Mouse (Mus musculus): Measurements from ENCODE around the gene Gm10382. TPM values are rescaled to one million over a fixed set of nuclear protein-coding genes. Genes with fewer than 3 reads are reported as not detected.
"Not testable (repeated sequence)": the region's sequence is repeated elsewhere in the genome, so short reads cannot be mapped to it uniquely, and the experiment has no call there.

Gm10382 gene
- polyA plus RNA-seq, 1 experiment from 2014 or later, result 0.74 TPM

DNA sequence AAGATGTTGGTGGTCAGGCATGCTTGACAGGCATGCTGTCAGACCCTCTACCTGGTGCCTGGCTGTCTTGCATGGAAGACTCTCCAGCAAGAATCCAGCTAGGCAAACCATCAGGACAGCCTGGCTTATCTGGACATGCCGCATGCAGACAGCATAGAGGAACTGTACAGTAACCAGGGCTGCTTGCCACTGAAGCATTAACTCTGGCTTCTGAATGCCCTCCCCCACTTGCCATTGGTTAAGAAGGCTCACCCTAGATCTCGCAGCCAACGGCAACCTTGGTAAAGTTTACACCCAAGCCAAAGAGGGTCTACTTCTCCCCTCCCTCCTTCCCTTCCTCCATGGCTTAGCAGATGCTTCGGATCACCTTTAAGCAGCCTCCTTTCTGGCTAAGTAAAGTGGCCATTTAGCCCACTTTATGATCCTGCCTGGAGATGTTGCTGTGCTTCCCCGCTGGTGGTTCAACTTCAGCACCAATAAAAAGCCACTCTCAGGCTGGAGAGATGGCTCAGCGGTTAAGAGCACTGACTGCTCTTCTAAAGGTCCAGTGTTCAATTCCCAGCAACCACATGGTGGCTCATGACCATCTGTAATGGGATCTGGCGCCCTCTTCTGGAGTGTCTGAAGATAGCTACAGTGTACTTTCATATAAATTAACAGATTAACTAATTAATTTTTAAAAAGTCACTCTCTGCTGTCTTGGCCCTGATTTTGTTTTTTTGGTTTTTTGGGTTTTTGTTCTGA is 18.0 kb upstream of the Gm10382 start:
- no peak for DNase-seq (ENCODE audit: low spot score)

DNA sequence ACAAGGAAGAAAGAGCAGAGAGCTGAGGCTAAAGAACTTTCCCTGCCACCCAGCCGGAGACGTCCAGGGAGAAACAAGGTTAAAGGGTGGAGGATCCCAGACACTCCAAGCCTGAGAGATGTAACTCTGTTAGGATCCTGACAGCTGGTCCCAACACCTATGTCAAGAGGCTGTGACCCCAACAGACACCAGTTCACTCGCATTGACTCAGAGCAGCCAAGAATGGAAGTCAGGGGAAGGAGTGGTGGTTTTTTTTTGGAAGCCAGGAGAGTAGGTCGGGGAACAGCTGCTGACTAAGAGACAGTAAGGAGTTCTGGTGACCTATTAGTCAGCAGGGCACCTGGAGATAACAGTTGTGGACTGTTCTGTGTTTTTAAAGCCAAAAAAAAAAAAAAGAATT is 17.1 kb upstream of the Gm10382 start:
- no peak for DNase-seq (ENCODE audit: low spot score)

DNA sequence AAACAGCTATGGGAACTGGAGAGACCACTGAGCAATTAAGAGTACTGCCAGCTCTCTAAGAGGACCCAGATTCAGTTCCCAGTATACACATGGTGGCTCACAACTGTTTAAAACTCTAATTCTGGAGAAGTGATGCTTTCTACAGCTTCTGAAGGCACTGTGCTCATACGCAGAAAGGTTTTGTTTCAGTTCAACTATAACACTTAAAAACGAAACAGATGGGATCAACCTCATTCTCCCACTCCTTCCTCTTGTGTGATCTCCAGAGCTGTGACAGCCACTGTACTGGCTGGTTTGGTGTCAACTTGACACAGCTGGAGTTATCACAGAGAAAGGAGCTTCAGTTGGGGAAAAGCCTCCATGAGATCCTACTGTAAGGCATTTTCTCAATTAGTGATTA is 13.3 kb upstream of the Gm10382 start:
- no peak for DNase-seq (ENCODE audit: low spot score)

DNA sequence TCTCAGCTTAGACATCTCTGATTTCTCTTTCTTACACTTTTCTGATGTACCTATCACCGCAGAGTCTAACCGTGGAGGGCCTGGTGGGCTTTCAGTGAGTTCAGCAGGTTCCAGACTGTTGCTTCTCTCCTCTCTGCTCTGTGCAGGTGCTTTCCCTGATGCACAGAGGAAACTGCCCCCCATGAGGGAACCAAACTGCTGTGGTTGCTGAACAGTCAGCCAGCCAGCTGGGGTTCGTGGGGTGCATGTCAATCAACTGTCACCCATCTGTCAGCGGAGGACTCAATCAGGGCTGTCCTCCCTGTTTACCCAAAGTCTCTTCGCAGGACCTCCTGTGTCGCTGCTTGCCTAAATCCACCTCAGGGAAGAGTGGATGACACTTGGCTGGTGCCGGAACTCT is 11.9 kb upstream of the Gm10382 start:
- DNase-seq (ENCODE audit: low spot score), result peak; percentile 89

DNA sequence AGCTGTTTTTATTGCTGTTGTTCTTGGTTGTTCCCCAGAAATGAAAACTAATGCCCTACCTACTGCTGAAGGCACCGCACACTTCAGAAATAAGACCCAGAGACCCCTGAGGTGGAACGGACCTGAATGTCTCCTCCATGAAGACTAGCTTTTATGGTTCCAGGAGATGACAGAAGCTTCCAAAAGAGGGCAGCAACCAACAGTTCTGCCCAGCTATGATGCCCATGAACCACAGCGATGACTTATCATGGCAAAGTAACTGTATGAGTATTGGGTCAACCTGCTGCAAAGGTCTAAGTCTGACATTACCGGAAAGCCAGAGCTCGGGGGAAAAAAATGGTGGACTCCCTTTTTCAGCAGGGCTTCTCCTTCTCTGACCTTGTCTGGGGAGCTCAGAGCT is 10.2 kb upstream of the Gm10382 start:
- no peak for DNase-seq (ENCODE audit: low spot score)

DNA sequence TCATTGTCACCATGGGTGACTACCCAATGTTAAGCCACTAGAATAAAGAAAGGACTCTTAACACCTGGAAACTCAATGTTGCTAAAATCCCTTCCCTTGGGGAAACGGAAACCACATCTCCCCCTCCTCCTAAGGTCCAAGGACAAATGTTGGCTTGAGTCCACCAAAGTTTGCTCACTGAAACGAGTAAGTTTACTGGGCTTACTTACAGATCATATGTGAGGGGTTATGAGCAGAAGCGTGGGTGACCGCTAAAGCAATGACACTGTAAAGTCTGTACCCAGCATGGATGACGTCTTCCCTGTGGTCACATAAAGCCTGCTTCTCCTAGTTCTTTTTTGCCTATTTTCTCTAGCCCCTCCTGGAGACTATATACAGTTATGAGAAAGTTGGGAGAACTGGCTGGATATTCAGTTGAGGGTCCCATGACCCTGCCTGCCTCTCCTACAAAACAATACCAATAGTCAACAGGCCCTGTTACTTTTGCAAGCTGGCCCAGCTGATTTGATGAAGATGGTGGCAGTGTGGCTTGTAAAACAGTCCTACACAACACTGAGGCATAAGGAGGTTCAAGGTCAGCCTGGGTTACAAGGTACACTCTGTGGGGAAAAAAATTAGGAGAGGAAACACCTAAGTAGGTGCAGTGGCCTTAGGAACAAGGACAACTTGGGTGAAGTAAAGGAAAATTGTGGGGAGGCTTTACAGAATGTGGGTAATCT is 7.0 kb upstream of the Gm10382 start:
- DNase-seq (ENCODE audit: low spot score), result no peak

DNA sequence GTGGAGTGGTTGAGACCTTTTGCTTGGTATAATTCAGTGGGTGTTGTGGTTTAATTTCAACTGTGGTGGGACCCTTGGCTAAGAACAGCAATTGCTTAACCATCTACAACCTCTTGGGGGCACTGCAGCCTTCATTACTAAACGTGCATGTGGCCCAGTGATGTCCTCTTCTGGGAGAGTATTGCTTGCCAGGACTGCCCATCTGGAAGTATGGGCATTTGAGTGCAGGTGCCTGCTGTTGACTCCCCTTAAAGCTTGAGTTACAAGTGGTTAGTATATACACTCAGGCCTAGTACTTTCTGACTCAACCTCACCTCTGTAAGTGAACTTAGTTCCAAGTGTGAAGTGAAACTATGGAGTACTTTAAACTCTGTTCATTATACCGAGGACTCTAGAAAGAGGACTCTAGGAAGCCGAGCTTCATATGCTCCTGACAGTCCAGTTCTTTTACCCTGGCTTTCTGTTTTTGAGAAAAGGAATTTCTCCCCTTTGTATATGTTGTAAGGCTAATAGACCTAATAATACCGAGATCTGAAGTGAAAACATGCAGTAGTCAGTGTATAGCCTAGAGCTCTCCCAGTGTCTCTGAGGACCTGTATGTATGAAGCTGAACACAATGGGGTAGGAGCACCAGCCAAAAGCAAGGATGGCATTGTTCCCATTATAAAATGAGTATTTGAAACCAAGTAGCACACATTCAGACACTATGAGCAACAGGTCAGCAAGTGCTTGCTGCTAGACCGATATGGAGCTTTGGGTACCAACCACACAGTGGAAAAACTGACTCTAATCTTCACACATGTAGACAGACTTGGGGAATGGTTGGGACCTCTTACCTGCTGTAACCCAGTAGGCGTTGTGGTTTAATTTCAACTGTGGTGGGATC is 6.2 kb upstream of the Gm10382 start:
- peak; percentile 64 for DNase-seq (ENCODE audit: low spot score)

DNA sequence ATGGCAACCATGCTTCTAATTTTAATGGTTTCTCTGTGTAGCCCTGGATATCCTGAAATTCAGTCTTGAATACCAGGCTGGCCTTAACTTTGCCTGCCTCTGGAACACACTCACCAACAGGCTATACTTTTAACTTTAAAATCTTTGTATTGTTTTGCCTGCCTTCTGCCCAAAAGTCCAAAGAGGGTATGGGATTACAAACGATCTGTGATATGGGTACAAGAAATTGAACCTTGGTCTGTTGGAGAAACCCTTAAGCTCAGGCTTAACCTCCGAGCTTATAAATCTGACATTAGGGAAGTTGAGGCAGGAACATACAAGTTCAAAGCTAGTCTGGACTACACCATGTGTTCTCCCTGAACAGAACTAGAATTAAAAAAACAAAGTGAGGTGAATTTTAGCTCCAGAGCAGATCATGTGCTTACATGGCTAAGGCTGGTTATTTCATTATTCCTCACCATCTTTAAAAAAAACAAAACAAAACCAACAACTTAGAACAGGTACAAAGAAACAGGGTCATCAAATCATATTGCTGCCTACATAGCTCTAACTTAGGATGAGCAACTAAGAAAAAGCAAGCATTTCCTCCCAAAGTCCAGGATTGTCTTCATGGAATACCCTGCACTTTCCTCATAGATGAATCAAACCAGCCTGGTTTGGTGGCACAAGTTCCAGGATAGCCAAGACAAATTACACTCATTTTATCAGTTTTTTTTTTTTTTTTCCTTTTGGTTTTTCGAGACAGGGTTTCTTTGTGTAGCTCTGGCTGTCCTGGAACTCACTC is 5.3 kb upstream of the Gm10382 start:
- DNase-seq (ENCODE audit: low spot score), result no peak

DNA sequence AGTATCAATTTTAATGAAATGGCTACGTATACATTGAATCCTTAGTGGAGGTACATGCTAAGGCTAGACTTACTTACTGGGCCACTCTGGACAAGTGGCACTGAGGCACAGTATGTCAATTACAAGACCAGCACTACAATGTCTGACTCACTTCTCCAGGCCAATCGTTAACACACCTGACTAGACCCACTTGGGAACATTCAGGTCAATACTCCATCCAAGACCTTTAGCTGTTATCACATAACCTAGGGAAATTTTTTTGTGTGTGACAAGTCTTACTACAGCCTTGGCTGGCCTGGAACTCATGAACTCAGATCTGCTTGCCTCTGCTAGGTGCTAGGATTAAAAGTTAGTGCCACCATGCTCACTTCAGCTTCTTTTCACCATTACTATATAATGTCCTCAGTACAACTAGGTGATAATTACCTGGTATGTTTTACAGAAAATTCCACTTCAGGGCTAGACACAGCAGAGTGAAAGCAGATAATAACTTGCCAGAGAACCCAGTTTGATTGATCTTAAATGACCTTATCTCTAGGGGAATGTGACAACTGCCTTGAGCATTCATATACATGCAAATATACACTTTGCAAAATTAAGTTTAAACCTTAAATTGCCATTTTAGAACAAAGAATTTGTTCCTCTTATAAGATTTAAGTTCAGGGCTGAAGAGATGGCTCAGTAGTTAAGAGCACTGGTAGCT is 4.5 kb upstream of the Gm10382 start:
- DNase-seq (ENCODE audit: low spot score), result no peak

DNA sequence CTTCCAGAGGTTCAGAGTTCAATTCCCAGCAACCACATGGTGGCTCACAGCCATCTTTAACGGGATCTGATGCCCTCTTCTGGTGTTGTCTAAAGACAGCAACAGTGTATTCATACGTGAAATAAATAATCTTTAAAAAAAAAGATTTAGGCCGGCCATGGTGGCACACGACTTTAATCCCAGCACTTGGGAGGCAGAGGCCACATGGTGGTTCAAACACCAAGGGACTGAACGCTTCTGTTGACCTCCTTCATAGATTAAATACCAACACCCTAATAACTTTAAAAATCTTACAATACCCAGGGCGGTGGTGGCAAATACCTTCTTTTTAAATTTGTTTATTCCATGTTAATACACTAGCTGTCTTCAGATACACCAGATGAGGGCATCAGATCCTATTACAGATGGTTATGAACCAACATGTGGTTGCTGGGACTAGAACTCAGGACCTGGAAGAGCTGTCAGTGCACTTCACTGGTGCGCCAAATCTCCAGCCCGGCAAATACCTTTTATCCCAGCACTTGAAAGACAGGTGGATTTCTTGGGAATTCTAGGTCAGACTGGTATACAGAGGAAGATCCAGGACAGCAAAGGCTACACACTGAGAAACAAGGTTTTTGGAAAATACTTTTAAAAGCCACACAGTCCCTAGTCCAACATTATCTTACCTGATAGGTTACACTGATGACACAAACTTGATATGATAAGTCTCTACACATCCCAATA is 3.7 kb upstream of the Gm10382 start:
- no peak for DNase-seq (ENCODE audit: low spot score)

DNA sequence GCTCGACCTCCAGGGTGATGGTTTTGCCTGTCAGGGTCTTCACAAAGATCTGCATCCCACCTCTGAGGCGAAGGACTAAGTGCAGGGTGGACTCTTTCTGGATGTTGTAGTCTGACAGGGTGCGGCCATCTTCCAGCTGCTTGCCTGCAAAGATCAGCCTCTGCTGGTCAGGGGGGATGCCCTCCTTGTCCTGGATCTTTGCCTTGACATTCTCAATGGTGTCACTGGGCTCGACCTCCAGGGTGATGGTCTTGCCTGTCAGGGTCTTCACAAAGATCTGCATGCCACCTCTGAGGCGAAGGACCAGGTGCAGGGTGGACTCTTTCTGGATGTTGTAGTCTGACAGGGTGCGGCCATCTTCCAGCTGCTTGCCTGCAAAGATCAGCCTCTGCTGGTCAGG is 1.8 kb upstream of the Gm10382 start:
- DNase-seq (ENCODE audit: low spot score), result not testable (repeated sequence)

DNA sequence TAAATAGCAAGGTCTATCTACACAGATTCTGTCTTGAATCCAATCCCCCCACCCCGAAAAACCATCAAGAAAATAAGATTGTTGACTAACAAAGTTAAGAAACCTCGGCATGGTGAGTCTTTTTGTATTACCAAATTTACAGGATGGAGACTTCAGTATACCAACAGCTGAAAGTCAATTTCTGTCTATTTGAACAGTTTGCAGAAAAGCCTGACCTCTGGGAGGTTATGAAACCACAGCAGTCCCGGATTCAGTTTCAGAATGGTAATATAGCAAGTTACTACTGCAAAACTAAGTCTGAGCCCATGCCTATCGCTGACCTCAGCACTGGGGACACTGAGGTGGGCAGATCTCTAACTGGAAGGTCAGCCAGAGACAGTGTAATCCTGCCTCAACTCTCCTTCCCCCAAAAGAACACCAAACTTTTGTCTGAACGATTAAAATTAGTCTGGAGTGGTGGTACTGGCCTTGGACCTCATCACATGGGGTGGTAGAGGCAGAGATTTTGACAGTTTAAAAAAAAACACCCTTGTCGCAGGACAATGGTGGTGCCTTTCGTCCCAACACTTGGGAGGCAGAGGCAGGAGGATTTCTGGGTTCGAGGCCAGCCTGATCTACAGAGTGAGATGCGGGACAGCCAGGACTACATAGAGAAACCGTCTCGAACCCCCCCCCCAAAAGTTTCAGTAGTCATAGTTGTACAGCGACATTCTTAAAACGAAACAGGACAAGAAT is 597 bp upstream of the Gm10382 start:
- no peak for DNase-seq (ENCODE audit: low spot score)

DNA sequence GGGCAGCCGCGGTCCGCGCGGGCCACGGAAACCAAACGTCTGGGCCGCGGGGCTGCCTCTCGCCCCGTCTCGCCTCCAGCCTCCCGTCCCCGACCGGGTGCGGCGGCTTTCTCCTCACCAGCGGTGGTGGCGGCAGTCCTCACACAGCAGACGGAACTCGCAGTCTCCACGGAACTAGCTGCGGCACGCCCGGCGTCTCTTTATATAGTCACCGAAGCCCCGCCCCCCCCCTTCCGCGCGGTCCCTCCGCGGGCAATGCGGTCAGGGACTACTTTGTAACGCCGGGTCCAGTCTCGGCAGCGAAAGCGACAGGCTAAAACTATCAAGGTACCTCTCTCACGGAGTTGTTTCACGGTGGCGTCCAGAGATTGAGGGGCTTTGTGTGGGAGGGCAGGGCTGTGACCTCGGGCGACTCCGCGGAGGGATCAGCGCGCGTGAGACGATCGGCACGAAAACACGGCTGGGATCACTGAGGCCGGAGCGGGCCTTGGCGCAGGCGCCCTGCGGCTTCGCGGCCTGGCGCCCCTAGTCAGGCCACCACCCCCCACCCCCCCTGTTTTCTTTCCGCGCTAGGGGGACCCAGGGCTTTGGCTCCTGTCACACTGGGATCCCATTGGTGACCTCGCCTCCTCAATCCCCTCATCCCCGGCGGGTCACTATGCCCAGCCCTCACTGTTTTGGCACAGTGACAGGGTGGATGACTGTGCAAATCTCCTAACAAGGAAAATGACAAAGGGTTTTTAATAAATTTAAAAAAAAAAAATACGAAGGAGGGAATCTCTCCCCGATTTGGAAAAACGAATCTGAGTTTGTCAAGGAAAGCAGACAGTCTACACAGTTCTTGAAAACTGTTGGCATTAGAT is 688 bp downstream of the Gm10382 start, which contains the start of gene Ubc:
Ubc (minus strand) TSS at position 624 of the 863 bp plus-strand sequence.
- DNase-seq (ENCODE audit: low spot score), result peak; percentile 92

DNA sequence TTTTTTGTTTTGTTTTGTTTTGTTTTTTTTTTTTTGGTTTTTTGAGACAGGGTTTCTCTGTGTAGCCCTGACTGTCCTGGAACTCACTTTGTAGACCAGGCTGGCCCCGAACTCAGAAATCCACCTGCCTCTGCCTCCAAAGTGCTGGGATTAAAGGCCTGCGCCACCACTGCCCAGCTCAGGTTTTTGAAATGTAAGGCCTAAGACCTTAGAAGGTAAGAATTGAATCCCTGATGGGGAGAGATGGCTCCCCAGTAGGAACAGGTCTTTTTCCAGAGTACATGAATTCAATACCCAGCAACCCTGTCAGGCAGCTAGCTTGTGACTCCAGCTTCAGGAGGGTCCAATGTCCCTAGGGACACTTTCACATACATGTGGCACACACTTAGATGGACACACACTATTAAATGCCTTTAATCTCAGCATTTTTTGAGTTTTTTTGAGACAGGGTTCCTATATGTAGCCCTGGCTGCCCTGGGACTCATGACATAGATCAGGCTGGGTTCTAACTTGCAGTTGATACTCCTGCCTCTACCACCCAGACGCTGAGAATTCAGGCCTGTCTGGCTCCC is 1.9 kb downstream of the Gm10382 start:
- no peak for DNase-seq (ENCODE audit: low spot score)

DNA sequence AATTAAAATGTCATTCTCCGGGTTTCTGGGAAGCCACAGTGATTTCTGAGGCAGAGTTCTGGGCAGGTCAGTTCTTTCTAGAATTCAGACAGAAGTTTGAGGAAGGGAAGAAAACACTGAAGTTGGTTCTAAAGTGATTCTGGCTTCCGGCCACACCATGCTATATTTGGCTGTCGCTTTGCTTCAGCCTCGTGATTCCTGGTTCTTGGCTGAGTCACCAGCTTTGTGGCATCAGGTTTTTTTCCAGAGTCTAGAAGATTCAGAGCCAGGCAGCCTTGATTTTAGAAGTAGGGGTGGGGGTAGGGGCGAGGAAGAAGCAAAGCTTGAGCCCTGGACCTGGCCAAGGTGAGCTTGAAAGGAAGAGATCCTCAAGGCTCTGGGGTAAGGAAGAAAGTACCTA is 2.5 kb downstream of the Gm10382 start:
- DNase-seq (ENCODE audit: low spot score), result no peak

DNA sequence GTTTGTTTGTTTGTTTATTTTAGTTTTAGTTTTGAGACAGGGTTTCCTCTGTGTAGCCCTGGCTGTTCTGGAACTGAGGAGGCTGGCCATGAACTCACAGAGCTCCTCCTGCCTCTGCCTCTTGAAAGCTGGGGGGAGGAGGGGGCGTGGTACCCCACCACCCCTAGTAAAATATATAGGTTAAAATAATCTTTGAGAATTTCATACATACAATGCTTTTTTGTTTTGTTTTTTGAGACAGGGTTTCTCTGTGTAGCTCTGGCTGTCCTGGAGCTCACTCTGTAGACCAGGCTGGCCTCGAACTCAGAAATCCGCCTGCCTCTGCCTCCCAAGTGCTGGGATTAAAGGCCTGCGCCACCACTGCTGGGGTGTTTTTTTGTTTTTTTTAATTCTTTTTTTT is 3.1 kb downstream of the Gm10382 start:
- not testable (repeated sequence) for DNase-seq (ENCODE audit: low spot score)

DNA sequence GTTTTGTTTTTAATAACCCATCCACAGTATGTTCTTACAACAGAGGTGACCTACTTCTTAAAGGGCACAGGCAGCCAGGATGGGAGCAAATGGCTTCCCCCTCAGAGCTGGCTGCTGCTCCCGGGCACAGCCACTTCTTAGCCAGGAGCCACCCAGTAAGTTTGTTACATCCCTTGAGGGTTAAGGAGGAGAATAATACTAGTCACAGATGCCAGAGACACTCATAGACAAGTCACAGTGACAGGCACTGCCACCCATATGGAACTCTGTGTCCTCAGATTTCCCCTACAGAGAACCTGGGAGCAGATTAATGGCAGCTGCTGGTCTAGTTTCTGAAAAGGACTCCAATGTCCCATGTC is 3.5 kb downstream of the Gm10382 start:
- no peak for DNase-seq (ENCODE audit: low spot score)
